Comparison of ENCODE assay signal across 8 mouse cellular contexts in genomic region chr6:37097356-37098155, GRCm38 (mm10).
DNase-seq lines count a peak whose midpoint lies in the region; ATAC-seq and TF ChIP-seq lines count a peak whose summit lies in the region.

No protein-coding gene starts in this region.

- peak; percentile 96 for TF ChIP-seq RAD21 in CH12.LX (IDR thresholded peaks at IDR 0.05; ENCODE audit: low read depth, low read length)

- peak; percentile 93 for DNase-seq in CH12.LX (ENCODE audit: extremely low read depth)
- peak; percentile 76 for DNase-seq in c-Kit-positive CD71-negative TER-119-negative erythroid progenitor cells, embryonic 14.5 days (ENCODE audit: low read depth)
- peak; percentile 87 to 93 for DNase-seq in heart, postnatal 10 days
- DNase-seq in kidney, postnatal 4 days = peak; percentile 94 to 95
- DNase-seq in lung, adult 2 months = peak; percentile 71
- peak; percentile 32 for DNase-seq in ovary, adult 18-20 months (ENCODE audit: low spot score)
- DNase-seq in thymus, adult 2 months = peak; percentile 42

- peak; percentile 73 to 94 for TF ChIP-seq CTCF in CH12.LX (conservative IDR thresholded peaks at IDR 0.05 in 1 of 2, IDR thresholded peaks at IDR 0.05 in 1 of 2; ENCODE audit: low read depth in 2 of 2, low read length in 2 of 2)
- peak; percentile 98 for TF ChIP-seq CTCF in lung, adult 2 months (IDR thresholded peaks at IDR 0.05; ENCODE audit: insufficient read depth, low read length)
- peak; percentile 74; the same call in 1 of the 2 replicates for TF ChIP-seq CTCF in thymus, adult 2 months (IDR thresholded peaks at IDR 0.05; ENCODE audit: borderline replicate concordance, control insufficient read depth, extremely low read depth, insufficient read depth, low read length, poor library complexity)

- in situ Hi-C loops in CH12.LX (cut with MboI; ENCODE audit: low pct_ligation_motif_present, low pct_unique_long_range_greater_than_20kb, low sequenced_read_pairs) = loop anchor here (5.0 kb wide), 1 partner anchor 255 kb away; no protein-coding TSS in a partner anchor

- H3K27ac ChIP-seq in CH12.LX (ENCODE audit: insufficient read depth, low read depth) = no peak overlapping the region
- no peak overlapping the region for H3K27ac ChIP-seq in forebrain, embryonic 13.5 days
- no peak overlapping the region for H3K27ac ChIP-seq in thymus, adult 2 months (ENCODE audit: control insufficient read depth, insufficient read depth, low read length)

- 51% methylated on average over 18 of the region's 18 CpGs for WGBS in forebrain, embryonic 13.5 days
- WGBS in lung, adult 2 months = 35% methylated on average over 18 of the region's 18 CpGs
- WGBS in thymus, adult 2 months = 51% methylated on average over 18 of the region's 18 CpGs

- no peak for TF ChIP-seq EP300 in CH12.LX (IDR thresholded peaks at IDR 0.05; ENCODE audit: low read length)

- H3K36me3 ChIP-seq in CH12.LX (replicated peaks in 1 of 2; ENCODE audit: control insufficient read depth in 1 of 2, insufficient read depth in 1 of 2, low read length in 1 of 2) = peaks cover 6 to 30% of the 10 kb centered on the region in 2 experiments
- no peaks in the 10 kb centered on the region for H3K36me3 ChIP-seq in forebrain, embryonic 13.5 days (ENCODE audit: poor library complexity, severe bottlenecking)
- no peaks in the 10 kb centered on the region for H3K36me3 ChIP-seq in thymus, adult 2 months (ENCODE audit: control insufficient read depth, insufficient read depth, low read length)

- H3K79me2 ChIP-seq in CH12.LX (replicated peaks; ENCODE audit: control insufficient read depth, extremely low read depth, insufficient read depth, poor library complexity, severe bottlenecking) = no peaks in the 10 kb centered on the region

- TF ChIP-seq POLR2A in CH12.LX (IDR thresholded peaks at IDR 0.05; ENCODE audit: low read depth, low read length) = no peak
- TF ChIP-seq POLR2A in lung, adult 2 months (IDR thresholded peaks at IDR 0.05; ENCODE audit: borderline replicate concordance, extremely low read depth, low read depth, low read length) = no peak
- TF ChIP-seq POLR2A in thymus, adult 2 months (IDR thresholded peaks at IDR 0.05; ENCODE audit: control insufficient read depth, extremely low read depth, insufficient read depth, low read length, poor library complexity) = no peak

- no peak overlapping the region for H3K4me2 ChIP-seq in CH12.LX (ENCODE audit: insufficient read depth, low read depth, poor library complexity, severe bottlenecking)
- no peak overlapping the region for H3K4me2 ChIP-seq in forebrain, embryonic 13.5 days

- intact Hi-C loops in heart, postnatal 10 days (cut with DNase I) = loop anchor here (1.0 kb wide), 3 partner anchors 43 to 351 kb away; no protein-coding TSS in a partner anchor

- dilution Hi-C loops in CH12.LX (cut with MboI; ENCODE audit: extremely low pct_ligation_motif_present, extremely low pct_unique_long_range_greater_than_20kb, low sequenced_read_pairs) = no loop called here

- ATAC-seq in forebrain, embryonic 13.5 days = peak; percentile 82

- H3K27me3 ChIP-seq in CH12.LX (replicated peaks) = no peaks in the 10 kb centered on the region
- H3K27me3 ChIP-seq in forebrain, embryonic 13.5 days = no peaks in the 10 kb centered on the region
- H3K27me3 ChIP-seq in thymus, adult 2 months (ENCODE audit: control insufficient read depth, insufficient read depth, low read length) = no peaks in the 10 kb centered on the region

- no peaks in the 10 kb centered on the region for H3K9me3 ChIP-seq in CH12.LX (replicated peaks; ENCODE audit: low read length)
- H3K9me3 ChIP-seq in forebrain, embryonic 13.5 days (replicated peaks) = no peaks in the 10 kb centered on the region

- no peak overlapping the region for H3K4me3 ChIP-seq in CH12.LX (replicated peaks in 1 of 3; ENCODE audit: low read depth in 2 of 3, low read length in 2 of 3, poor library complexity in 1 of 3)
- H3K4me3 ChIP-seq in forebrain, embryonic 13.5 days = no peak overlapping the region
- H3K4me3 ChIP-seq in lung, adult 2 months (replicated peaks; ENCODE audit: extremely low read depth, low read depth, low read length) = no peak overlapping the region
- no peak overlapping the region for H3K4me3 ChIP-seq in thymus, adult 2 months (ENCODE audit: control insufficient read depth, insufficient read depth, low read length)

- H3K9ac ChIP-seq in CH12.LX (ENCODE audit: insufficient read depth, low read depth) = no peak overlapping the region
- no peak overlapping the region for H3K9ac ChIP-seq in forebrain, embryonic 13.5 days

- H3K4me1 ChIP-seq in CH12.LX (ENCODE audit: control insufficient read depth in 1 of 2, insufficient read depth in 2 of 2) = peaks cover 2 to 32% of the 10 kb centered on the region in 2 experiments; a peak in 2 of 4 replicates
- no peaks in the 10 kb centered on the region for H3K4me1 ChIP-seq in forebrain, embryonic 13.5 days
- no peaks in the 10 kb centered on the region for H3K4me1 ChIP-seq in lung, adult 2 months (ENCODE audit: control insufficient read depth, insufficient read depth, low read length)
- H3K4me1 ChIP-seq in thymus, adult 2 months (replicated peaks; ENCODE audit: control insufficient read depth, insufficient read depth, low read length) = no peaks in the 10 kb centered on the region

TF ChIP-seq in CH12.LX, 34 proteins besides CTCF, POLR2A, EP300 and RAD21:
- TF ChIP-seq CHD2 (IDR thresholded peaks at IDR 0.05; ENCODE audit: low read length) (no peak), ETS1 (conservative IDR thresholded peaks at IDR 0.05; ENCODE audit: low read depth, low read length) (no peak), HCFC1 (IDR thresholded peaks at IDR 0.05; ENCODE audit: low read depth, low read length) (peak; percentile 27; the same call in 1 of the 2 replicates), NRF1 (IDR thresholded peaks at IDR 0.05; ENCODE audit: low read depth, low read length) (no peak), UBTF (IDR thresholded peaks at IDR 0.05; ENCODE audit: low read depth, low read length) (no peak), CHD1 (IDR thresholded peaks at IDR 0.05; ENCODE audit: low read depth, low read length) (no peak), BHLHE40 (IDR thresholded peaks at IDR 0.05; ENCODE audit: low read depth, low read length) (no peak), MXI1 (IDR thresholded peaks at IDR 0.05; ENCODE audit: low read depth, low read length) (no peak), ELF1 (IDR thresholded peaks at IDR 0.05; ENCODE audit: low read depth, low read length) (peak; percentile 49), MAX (IDR thresholded peaks at IDR 0.05; ENCODE audit: low read length) (0 out of 2 replicates have a peak, but pooled peaks have one; percentile 35), JUND (conservative IDR thresholded peaks at IDR 0.05; ENCODE audit: low read depth, low read length) (no peak), ZC3H11A (IDR thresholded peaks at IDR 0.05; ENCODE audit: low read depth, low read length) (peak; percentile 78), IRF4 (IDR thresholded peaks at IDR 0.05; ENCODE audit: low read depth, low read length) (peak; percentile 24; the same call in 1 of the 2 replicates), MYC (IDR thresholded peaks at IDR 0.05; ENCODE audit: low read depth, low read length) (peak; percentile 75; the same call in 1 of the 2 replicates), SMC3 (IDR thresholded peaks at IDR 0.05; ENCODE audit: low read depth, low read length) (peak; percentile 99), MAFK (IDR thresholded peaks at IDR 0.05; ENCODE audit: insufficient replicate concordance, low read length) (no peak), SIN3A (IDR thresholded peaks at IDR 0.05; ENCODE audit: low read length) (no peak), E2F4 (IDR thresholded peaks at IDR 0.05; ENCODE audit: insufficient replicate concordance, low read depth, low read length) (0 out of 2 replicates have a peak, but pooled peaks have one; percentile 16), MEF2A (IDR thresholded peaks at IDR 0.05; ENCODE audit: borderline replicate concordance, low read depth, low read length) (no peak)

Comparison
In these comparisons a context has a peak if more than half of its experiments do, and no peak if none do; other contexts are left out.
1. DNase-seq: peak in every context shown above with its lines; median percentile 94 in kidney, postnatal 4 days; 93 in CH12.LX; 90 in heart, postnatal 10 days; 76 in c-Kit-positive CD71-negative TER-119-negative erythroid progenitor cells, embryonic 14.5 days; 71 in lung, adult 2 months; 42 in thymus, adult 2 months; 32 in ovary, adult 18-20 months.